Comparison of ENCODE assay signal across 8 mouse cellular contexts in genomic region chr11:101627857-101628559, GRCm38 (mm10). TPM values are rescaled to one million over a fixed set of nuclear protein-coding genes. Genes with fewer than 3 reads are reported as not detected.
DNase-seq lines count a peak whose midpoint lies in the region; ATAC-seq and TF ChIP-seq lines count a peak whose summit lies in the region.

No protein-coding gene starts in this region.

- H3K36me3 ChIP-seq in MEL (ENCODE audit: control insufficient read depth in 1 of 2, insufficient read depth in 2 of 2, low read length in 2 of 2): peaks cover 0 to 6% of the 10 kb centered on the region in 2 experiments; a peak in 2 of 4 replicates
- H3K36me3 ChIP-seq in forebrain, embryonic 15.5 days: no peaks in the 10 kb centered on the region
- peaks cover 2% of the 10 kb centered on the region; the same call in 1 of the 2 replicates for H3K36me3 ChIP-seq in lung, embryonic 15.5 days

- no peaks in the 10 kb centered on the region for H3K27me3 ChIP-seq in MEL (ENCODE audit: control insufficient read depth in 1 of 2, insufficient read depth in 2 of 2, low read length in 2 of 2)
- no peaks in the 10 kb centered on the region for H3K27me3 ChIP-seq in forebrain, embryonic 15.5 days
- H3K27me3 ChIP-seq in lung, embryonic 15.5 days: no peaks in the 10 kb centered on the region

- TF ChIP-seq CTCF in MEL (IDR thresholded peaks at IDR 0.05 in 2 of 3, conservative IDR thresholded peaks at IDR 0.05 in 1 of 3; ENCODE audit: control insufficient read depth in 1 of 3, insufficient read depth in 1 of 3, low read depth in 2 of 3, low read length in 3 of 3, poor library complexity in 1 of 3, severe bottlenecking in 1 of 3): no peak
- TF ChIP-seq CTCF in layer of hippocampus, adult 2 months (conservative IDR thresholded peaks at IDR 0.05): no peak
- TF ChIP-seq CTCF in olfactory bulb, adult 2 months (IDR thresholded peaks at IDR 0.05; ENCODE audit: insufficient read depth, low read depth, low read length): no peak

- H3K9ac ChIP-seq in MEL (ENCODE audit: control insufficient read depth, low read depth, low read length, poor library complexity, severe bottlenecking): peak overlapping the region; percentile 58
- H3K9ac ChIP-seq in forebrain, embryonic 15.5 days (replicated peaks): peak overlapping the region; percentile 58
- peak overlapping the region; percentile 71 for H3K9ac ChIP-seq in lung, embryonic 15.5 days

- TF ChIP-seq RAD21 in MEL (IDR thresholded peaks at IDR 0.05; ENCODE audit: low read depth, low read length): no peak

- no peaks in the 10 kb centered on the region; the same call in 1 of the 2 replicates for H3K79me2 ChIP-seq in MEL (ENCODE audit: control insufficient read depth, insufficient read depth, low read length, poor library complexity)

- no peaks in the 10 kb centered on the region for H3K9me3 ChIP-seq in MEL (replicated peaks; ENCODE audit: insufficient read depth, low read length)
- no peaks in the 10 kb centered on the region for H3K9me3 ChIP-seq in forebrain, embryonic 15.5 days
- H3K9me3 ChIP-seq in lung, embryonic 15.5 days: no peaks in the 10 kb centered on the region

- TF ChIP-seq POLR2A in MEL (IDR thresholded peaks at IDR 0.05; ENCODE audit: control insufficient read depth in 1 of 2, insufficient read depth in 1 of 2, low read depth in 1 of 2, low read length in 2 of 2, poor library complexity in 1 of 2): peak; percentile 71 to 90; a peak in 2 of 4 replicates
- TF ChIP-seq POLR2A in olfactory bulb, adult 2 months (IDR thresholded peaks at IDR 0.05; ENCODE audit: insufficient read depth, low read depth, low read length): no peak

- TF ChIP-seq EP300 in MEL (IDR thresholded peaks at IDR 0.05; ENCODE audit: low read depth in 1 of 2, low read length in 2 of 2): no peak

- DNase-seq in MEL (ENCODE audit: low read depth, low spot score): peak; percentile 99
- peak; percentile 66 for DNase-seq in cerebellum, adult 11 months
- peak; percentile 65 for DNase-seq in heart, postnatal 25 days (ENCODE audit: low spot score)
- DNase-seq in layer of hippocampus, adult 2 months (ENCODE audit: low spot score in 2 of 2): peak; percentile 67 to 85
- peak; percentile 89 for DNase-seq in thymus, postnatal 14 days

- H3K27ac ChIP-seq in MEL (ENCODE audit: control insufficient read depth, low read depth, low read length): peak overlapping the region; percentile 90
- H3K27ac ChIP-seq in forebrain, embryonic 15.5 days (replicated peaks): peak overlapping the region; percentile 87
- peak overlapping the region; percentile 90 for H3K27ac ChIP-seq in layer of hippocampus, adult 2 months
- H3K27ac ChIP-seq in lung, embryonic 15.5 days: peak overlapping the region; percentile 100
- H3K27ac ChIP-seq in olfactory bulb, adult 2 months (ENCODE audit: insufficient read depth, low read depth, low read length): peak overlapping the region; percentile 14; the same call in 1 of the 2 replicates

- peak; percentile 42 for ATAC-seq in forebrain, embryonic 15.5 days (replicated peaks)
- ATAC-seq in lung, embryonic 15.5 days (ENCODE audit: borderline replicate concordance, extremely low read depth, low FRiP score, low TSS enrichment): peak; percentile 63

- peaks cover 0 to 10% of the 10 kb centered on the region in 2 experiments; a peak in 2 of 4 replicates for H3K4me1 ChIP-seq in MEL (ENCODE audit: control insufficient read depth in 1 of 2, insufficient read depth in 2 of 2, low read length in 2 of 2)
- H3K4me1 ChIP-seq in forebrain, embryonic 15.5 days: peaks cover 18% of the 10 kb centered on the region
- H3K4me1 ChIP-seq in lung, embryonic 15.5 days: peaks cover 14% of the 10 kb centered on the region
- peaks cover 6% of the 10 kb centered on the region; the same call in 1 of the 2 replicates for H3K4me1 ChIP-seq in olfactory bulb, adult 2 months (ENCODE audit: control insufficient read depth, insufficient read depth, low read length)

- H3K4me3 ChIP-seq in MEL (ENCODE audit: control insufficient read depth in 1 of 2, insufficient read depth in 1 of 2, low read depth in 2 of 2, low read length in 2 of 2): peak overlapping the region; percentile 19 to 50
- H3K4me3 ChIP-seq in forebrain, embryonic 15.5 days: peak overlapping the region; percentile 57
- peak overlapping the region; percentile 68 for H3K4me3 ChIP-seq in layer of hippocampus, adult 2 months
- H3K4me3 ChIP-seq in lung, embryonic 15.5 days: peak overlapping the region; percentile 56
- H3K4me3 ChIP-seq in olfactory bulb, adult 2 months (ENCODE audit: insufficient read depth, low read depth, low read length): peak overlapping the region; percentile 66

- H3K4me2 ChIP-seq in forebrain, embryonic 15.5 days (replicated peaks): peak overlapping the region; percentile 94
- H3K4me2 ChIP-seq in lung, embryonic 15.5 days: peak overlapping the region; percentile 87

- intact Hi-C loops in heart, postnatal 25 days (cut with DNase I): no loop called here

- WGBS in forebrain, embryonic 15.5 days: under 1% methylated on average over 33 of the region's 33 CpGs
- WGBS in lung, embryonic 15.5 days: under 1% methylated on average over 33 of the region's 33 CpGs
- under 1% methylated on average over 33 of the region's 33 CpGs for WGBS in olfactory bulb, adult 2 months

TF ChIP-seq in MEL, 35 proteins besides CTCF, POLR2A, EP300 and RAD21 (continues in another document):
- TF ChIP-seq MAZ (IDR thresholded peaks at IDR 0.05; ENCODE audit: low read depth, low read length): no peak; the same call in 1 of the 2 replicates
- TF ChIP-seq SIN3A (IDR thresholded peaks at IDR 0.05; ENCODE audit: low read length): peak; percentile 27; the same call in 1 of the 2 replicates
- no peak; the same call in 1 of the 2 replicates for TF ChIP-seq UBTF (IDR thresholded peaks at IDR 0.05; ENCODE audit: borderline replicate concordance, insufficient read depth, low read depth, low read length)
- TF ChIP-seq NRF1 (IDR thresholded peaks at IDR 0.05; ENCODE audit: insufficient read depth, low read depth, low read length, poor library complexity, severe bottlenecking): peak; percentile 72
- no peak for TF ChIP-seq CHD2 (IDR thresholded peaks at IDR 0.05; ENCODE audit: low read length)
- peak; percentile 87 for TF ChIP-seq POLR2AphosphoS5 (IDR thresholded peaks at IDR 0.05; ENCODE audit: borderline replicate concordance, low read depth, low read length)
- TF ChIP-seq TAL1 (IDR thresholded peaks at IDR 0.05; ENCODE audit: low read length): no peak
- TF ChIP-seq E2F4 (IDR thresholded peaks at IDR 0.05; ENCODE audit: borderline replicate concordance, low read depth, low read length): no peak
- peak; percentile 11; the same call in 1 of the 2 replicates for TF ChIP-seq MYC (IDR thresholded peaks at IDR 0.05; ENCODE audit: low read depth, low read length)
- TF ChIP-seq SMC3 (IDR thresholded peaks at IDR 0.05; ENCODE audit: low read depth, low read length): no peak
- no peak for TF ChIP-seq MEF2A (IDR thresholded peaks at IDR 0.05; ENCODE audit: extremely low read depth, insufficient replicate concordance, low read depth, low read length, poor library complexity, severe bottlenecking)
- no peak for TF ChIP-seq ZKSCAN1 (IDR thresholded peaks at IDR 0.05; ENCODE audit: low read depth, low read length)
- TF ChIP-seq TBP (IDR thresholded peaks at IDR 0.05; ENCODE audit: low read depth, low read length): peak; percentile 82

RNA-seq across cellular contexts. Expression of gene Rdm1, which starts 1.0 kb away (rescaled TPM):
- 6.5 and 6.7 TPM in 2 replicates for total RNA-seq in MEL (2012; rRNA removed)
- polyA plus RNA-seq in MEL (2012; ENCODE audit: insufficient read depth in 1 of 2, insufficient read length in 2 of 2, low read depth in 1 of 2, low replicate concordance in 2 of 2, missing spikeins in 1 of 2): 1 to 10 TPM in 1 of 2 experiments, not detected in 1; 6.8 TPM
- 31.0 and 34.6 TPM in 2 replicates for polyA plus RNA-seq in forebrain, embryonic 15.5 days (2015; fragmentation: Nextera tagmentation; extraction: Ambion mirVana)
- total RNA-seq in heart, postnatal 25 days (2021): 10 to 100 TPM; 39.1 to 39.3 TPM
- 1 to 10 TPM; 8.4 to 10.0 TPM for total RNA-seq in layer of hippocampus, adult 2 months (2021)
- polyA plus RNA-seq in lung, embryonic 15.5 days (2015; fragmentation: Nextera tagmentation; extraction: Ambion mirVana): 46.5 and 49.8 TPM in 2 replicates
- polyA plus RNA-seq in olfactory bulb, adult 2 months (2012; ENCODE audit: insufficient read depth, insufficient read length, low replicate concordance, missing spikeins): not detected in 2 replicates

RNA-seq across cellular contexts. Expression of gene Gm11634, which starts 29.0 kb away (rescaled TPM):
- not detected in 2 replicates for total RNA-seq in MEL (2012; rRNA removed)
- not detected for polyA plus RNA-seq in MEL (2012; ENCODE audit: insufficient read depth in 1 of 2, insufficient read length in 2 of 2, low read depth in 1 of 2, low replicate concordance in 2 of 2, missing spikeins in 1 of 2)
- polyA plus RNA-seq in forebrain, embryonic 15.5 days (2015; fragmentation: Nextera tagmentation; extraction: Ambion mirVana): not detected in 2 replicates
- not detected for total RNA-seq in heart, postnatal 25 days (2021)
- not detected for total RNA-seq in layer of hippocampus, adult 2 months (2021)
- not detected in 2 replicates for polyA plus RNA-seq in lung, embryonic 15.5 days (2015; fragmentation: Nextera tagmentation; extraction: Ambion mirVana)
- not detected in 2 replicates for polyA plus RNA-seq in olfactory bulb, adult 2 months (2012; ENCODE audit: insufficient read depth, insufficient read length, low replicate concordance, missing spikeins)

RNA-seq across cellular contexts. Expression of gene Arl4d, which starts 37.3 kb away (rescaled TPM):
- total RNA-seq in MEL (2012; rRNA removed): 0.23 and 0.33 TPM in 2 replicates
- under 1 TPM in 1 of 2 experiments, not detected in 1; 0.17 TPM for polyA plus RNA-seq in MEL (2012; ENCODE audit: insufficient read depth in 1 of 2, insufficient read length in 2 of 2, low read depth in 1 of 2, low replicate concordance in 2 of 2, missing spikeins in 1 of 2)
- polyA plus RNA-seq in forebrain, embryonic 15.5 days (2015; fragmentation: Nextera tagmentation; extraction: Ambion mirVana): 45.8 TPM in 2 replicates
- total RNA-seq in heart, postnatal 25 days (2021): 10 to 100 TPM; 21.6 to 31.0 TPM
- 10 to 100 TPM; 10.6 to 16.0 TPM for total RNA-seq in layer of hippocampus, adult 2 months (2021)
- polyA plus RNA-seq in lung, embryonic 15.5 days (2015; fragmentation: Nextera tagmentation; extraction: Ambion mirVana): 4.4 and 4.9 TPM in 2 replicates
- polyA plus RNA-seq in olfactory bulb, adult 2 months (2012; ENCODE audit: insufficient read depth, insufficient read length, low replicate concordance, missing spikeins): not detected in 2 replicates

RNA-seq across cellular contexts. Expression of gene Tmem106a, which starts 46.0 kb away (rescaled TPM):
- total RNA-seq in MEL (2012; rRNA removed): 0.23 and 0.36 TPM in 2 replicates
- under 1 TPM in 1 of 2 experiments, not detected in 1; 0.81 TPM for polyA plus RNA-seq in MEL (2012; ENCODE audit: insufficient read depth in 1 of 2, insufficient read length in 2 of 2, low read depth in 1 of 2, low replicate concordance in 2 of 2, missing spikeins in 1 of 2)
- 2.0 and 2.3 TPM in 2 replicates for polyA plus RNA-seq in forebrain, embryonic 15.5 days (2015; fragmentation: Nextera tagmentation; extraction: Ambion mirVana)
- 1 to 10 TPM; 3.6 to 3.8 TPM for total RNA-seq in heart, postnatal 25 days (2021)
- 1 to 10 TPM; 2.4 to 4.2 TPM for total RNA-seq in layer of hippocampus, adult 2 months (2021)
- 3.6 and 5.5 TPM in 2 replicates for polyA plus RNA-seq in lung, embryonic 15.5 days (2015; fragmentation: Nextera tagmentation; extraction: Ambion mirVana)
- not detected in 2 replicates for polyA plus RNA-seq in olfactory bulb, adult 2 months (2012; ENCODE audit: insufficient read depth, insufficient read length, low replicate concordance, missing spikeins)

Comparison
In these comparisons a context has a peak if more than half of its experiments do, and no peak if none do; other contexts are left out.
1. Peak in every context shown above with its lines: DNase-seq, ATAC-seq, H3K4me3 ChIP-seq and H3K27ac ChIP-seq.
2. H3K27ac ChIP-seq: peak in every context shown above with its lines; median percentile 100 in lung, embryonic 15.5 days; 90 in MEL; 90 in layer of hippocampus, adult 2 months; 87 in forebrain, embryonic 15.5 days; 14 in olfactory bulb, adult 2 months.